Mouse (Mus musculus) urinary bladder, postnatal 4 days (tissue): Measurements from ENCODE around the gene Srgap2.
"Not testable (repeated sequence)": the region's sequence is repeated elsewhere in the genome, so short reads cannot be mapped to it uniquely, and the experiment has no call there.

Source experiments
- DNase-seq, 2 experiments: peaks; one replicate each; pipeline ENCODE4 v3.0.0; 2021 to 2022; ENCODE audit warnings: low spot score in 2 of 2

The Srgap2 gene

DNA sequence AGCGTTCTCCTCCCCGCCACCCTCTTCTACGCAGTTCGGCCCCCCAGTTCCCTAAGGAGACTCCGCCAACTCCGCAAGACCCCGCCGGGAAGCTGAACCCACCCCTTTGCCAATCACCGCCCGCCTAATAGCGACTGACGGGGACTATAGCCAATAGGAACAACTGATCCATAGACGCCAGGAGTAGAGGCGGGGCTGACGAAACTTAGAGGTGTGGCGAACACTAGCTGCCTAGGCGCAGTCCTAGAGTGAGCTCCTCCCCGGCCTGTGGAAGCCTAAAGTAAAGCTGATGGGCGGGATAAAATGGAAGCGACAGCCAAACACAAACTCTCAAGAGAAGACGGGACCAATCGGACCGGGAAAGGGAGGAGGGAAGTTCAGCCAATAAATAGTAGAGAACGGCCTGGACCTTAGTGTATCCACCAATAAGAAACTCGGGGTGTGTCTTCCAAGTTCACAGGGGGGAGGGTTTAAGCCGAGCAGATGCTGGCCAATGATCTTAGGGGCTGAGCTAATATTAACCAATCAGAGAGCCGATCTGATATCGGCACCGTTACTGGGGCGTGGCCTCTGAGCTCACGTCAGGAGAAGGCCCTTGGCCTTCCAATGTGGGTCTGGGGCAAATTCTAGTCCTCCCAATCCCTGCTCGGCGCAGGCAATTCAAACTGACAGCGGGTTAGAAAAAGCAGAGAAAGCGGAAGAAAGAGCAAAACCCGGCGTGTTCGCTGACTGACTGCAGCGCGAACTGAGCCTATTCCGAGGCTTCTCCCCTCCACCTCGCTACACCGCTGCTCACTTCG is at the start of gene Srgap2, which contains the start of gene Fam72a:
Gene Srgap2 (minus strand): TSS at position 72 of the 800 bp plus-strand sequence.
Gene Fam72a (plus strand): TSS at position 623 of the 800 bp plus-strand sequence.
- peak; percentile 97 to 98 for DNase-seq

GRCm38 (mm10) chr1:131573721-131574120 is 46.6 kb upstream of the Srgap2 start:
- DNase-seq = peak in 1 of 2 experiments; percentile 71

GRCm38 (mm10) chr1:131570391-131570790 is 43.2 kb upstream of the Srgap2 start:
- DNase-seq = no peak

GRCm38 (mm10) chr1:131569721-131570120 is 42.6 kb upstream of the Srgap2 start:
- DNase-seq = no peak

DNA sequence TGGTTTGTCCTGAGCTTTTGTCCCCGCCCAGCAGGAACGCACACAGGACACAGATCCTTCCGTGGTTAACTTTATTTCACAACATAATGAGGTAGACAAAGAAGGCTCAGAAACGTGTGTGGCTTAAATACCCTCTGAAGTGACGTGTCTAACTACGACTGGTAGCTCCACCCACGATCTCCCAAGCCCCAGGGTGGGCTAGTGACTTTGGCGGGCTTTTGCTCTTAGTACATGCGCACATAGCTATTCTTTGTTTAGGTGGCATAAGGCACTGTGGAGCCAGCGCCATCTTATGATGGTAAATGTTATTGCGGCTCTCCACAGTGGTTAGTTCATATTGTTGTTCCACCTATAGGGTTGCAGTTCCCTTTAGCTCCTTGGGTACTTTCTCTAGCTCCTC is 38.9 kb upstream of the Srgap2 start:
- DNase-seq = not testable (repeated sequence)

GRCm38 (mm10) chr1:131562081-131562480 is 34.9 kb upstream of the Srgap2 start:
- DNase-seq = no peak

DNA sequence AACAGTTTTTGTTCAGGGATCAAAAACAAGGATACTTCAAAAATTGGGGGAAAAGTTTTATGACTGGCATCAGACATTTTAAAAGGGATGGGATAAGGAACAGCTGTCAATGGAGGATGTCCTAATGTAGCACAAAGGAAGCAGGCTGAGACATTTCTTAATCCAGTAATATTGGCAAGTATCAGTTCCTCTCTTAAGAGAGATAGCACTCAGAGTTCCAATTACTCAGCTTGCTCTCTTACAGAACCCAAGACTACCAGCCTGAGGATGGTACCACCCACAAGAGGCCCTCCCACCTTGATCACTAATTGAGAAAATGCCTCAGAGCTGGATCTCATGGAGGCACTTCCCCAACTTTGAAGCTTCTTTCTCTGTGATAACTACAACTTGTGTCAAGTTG is 33.3 kb upstream of the Srgap2 start:
- no peak for DNase-seq

- DNase-seq = peak; percentile 60 to 75
These were observed 28.1 kb upstream of the Srgap2 start for GRCm38 (mm10) chr1:131555042-131555812.

GRCm38 (mm10) chr1:131553428-131553827 is 26.3 kb upstream of the Srgap2 start:
- no peak for DNase-seq

DNA sequence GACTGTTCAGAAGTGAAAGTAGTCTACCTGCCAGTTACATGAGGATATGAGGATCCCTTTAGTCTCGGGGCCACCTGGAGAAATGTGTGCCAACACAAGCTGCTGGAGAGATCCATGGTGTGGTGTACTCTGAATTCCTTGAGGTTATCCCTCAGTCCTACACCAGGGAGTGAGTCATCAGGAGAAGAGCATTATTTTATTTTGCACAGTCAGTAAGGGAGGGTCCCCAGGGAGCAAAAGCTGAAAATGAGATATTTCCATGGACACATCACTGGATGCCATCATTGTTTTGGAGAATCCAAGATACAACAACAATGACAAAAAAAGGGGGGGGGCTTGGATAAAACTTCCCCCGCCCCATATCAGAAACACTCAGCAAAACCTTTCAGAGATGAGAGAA is 24.8 kb upstream of the Srgap2 start:
- DNase-seq = no peak

- no peak for DNase-seq
These were observed 21.6 kb upstream of the Srgap2 start for GRCm38 (mm10) chr1:131548494-131549365.

- DNase-seq = no peak
These were observed 19.9 kb upstream of the Srgap2 start for GRCm38 (mm10) chr1:131546798-131547690.

DNA sequence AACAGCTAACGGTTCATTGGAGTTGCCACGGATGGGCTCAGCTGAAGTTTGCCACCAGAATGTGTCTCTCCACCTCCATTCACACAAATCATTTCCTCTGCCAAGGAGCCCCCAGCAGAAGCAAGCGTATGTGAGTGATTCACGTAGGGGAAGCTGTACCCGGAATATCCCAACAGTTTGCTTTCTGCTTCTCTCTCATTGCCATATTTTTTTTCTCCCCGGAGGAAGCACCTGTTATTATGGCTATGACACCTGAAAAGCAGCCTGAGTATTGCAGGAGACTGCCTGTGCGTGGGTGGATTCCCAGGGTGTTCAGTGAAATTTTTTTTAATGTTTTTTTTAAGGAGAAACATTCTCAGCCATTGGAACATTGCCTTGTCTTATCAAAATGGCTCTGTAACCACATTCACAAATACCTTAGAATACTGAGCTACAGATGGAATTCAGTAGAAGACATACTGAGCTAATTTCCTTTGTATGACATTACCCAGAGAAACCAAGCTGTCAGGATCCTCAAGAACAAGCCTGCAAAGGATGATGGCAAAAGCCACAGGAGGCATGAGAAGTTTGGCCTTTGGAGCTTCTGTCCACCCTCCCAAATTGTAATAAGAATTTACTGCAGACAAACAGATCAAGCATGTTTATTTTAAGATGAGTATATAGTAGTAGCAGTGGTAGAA is 16.9 kb upstream of the Srgap2 start:
- DNase-seq = no peak

- DNase-seq = no peak
These were observed 14.8 kb upstream of the Srgap2 start for GRCm38 (mm10) chr1:131541903-131542302.

DNA sequence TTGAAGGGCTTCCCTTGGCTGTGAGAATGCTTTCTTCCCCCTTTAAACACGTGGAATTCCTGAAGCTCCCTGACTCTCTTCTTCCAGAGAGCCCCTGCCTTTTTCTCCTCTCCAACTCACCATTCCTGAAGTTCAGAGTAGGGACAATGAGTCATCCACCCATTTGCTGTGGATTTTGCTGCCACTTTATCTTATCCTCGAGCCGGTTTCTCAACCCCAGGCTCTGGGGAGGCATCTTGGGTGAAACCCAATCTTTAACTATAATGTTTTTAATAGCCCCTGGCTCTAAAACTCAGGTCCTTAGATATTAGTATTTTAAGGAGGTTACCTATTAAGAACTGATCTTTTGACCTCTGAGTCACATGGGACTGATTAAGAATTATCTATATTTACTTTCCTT is 14.3 kb upstream of the Srgap2 start:
- DNase-seq = no peak

DNA sequence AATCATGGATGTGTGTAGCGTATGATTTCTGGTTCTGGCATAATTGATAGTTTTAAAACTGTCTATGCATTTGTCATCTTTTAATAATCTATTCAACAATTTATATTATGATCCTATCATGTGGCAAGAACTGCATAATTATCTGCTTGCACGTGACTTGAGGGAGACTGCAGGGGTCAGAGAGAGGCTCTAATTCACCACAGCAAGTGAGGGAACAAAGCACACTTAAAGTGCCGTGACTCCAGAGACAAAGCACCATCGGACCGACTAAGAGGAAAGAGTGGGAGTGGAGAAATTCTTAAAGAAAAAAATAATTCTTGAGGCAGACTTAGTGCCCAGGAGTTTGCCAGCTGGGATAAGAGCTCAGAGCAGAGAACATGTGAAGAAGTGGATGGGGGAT is 13.6 kb upstream of the Srgap2 start:
- DNase-seq = no peak

DNA sequence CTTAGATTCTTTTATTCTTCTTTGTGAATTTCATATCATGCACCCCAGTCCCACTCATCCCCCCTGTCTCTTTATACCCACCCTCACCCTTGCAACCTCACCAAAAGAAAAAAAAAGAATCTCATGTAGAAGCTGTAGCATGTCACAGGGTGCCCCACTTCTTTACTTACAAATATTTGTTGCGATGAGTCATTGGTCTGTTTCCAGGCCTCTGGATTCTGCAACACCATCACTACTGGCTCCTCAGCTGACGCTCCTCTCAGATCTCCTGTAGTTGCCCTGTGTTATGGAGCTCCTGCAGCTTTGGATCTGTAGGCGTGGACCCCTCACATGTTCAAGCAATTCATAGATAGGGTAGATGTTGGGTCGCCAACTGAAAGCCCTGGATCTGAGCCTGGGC is 12.6 kb upstream of the Srgap2 start:
- no peak for DNase-seq

DNA sequence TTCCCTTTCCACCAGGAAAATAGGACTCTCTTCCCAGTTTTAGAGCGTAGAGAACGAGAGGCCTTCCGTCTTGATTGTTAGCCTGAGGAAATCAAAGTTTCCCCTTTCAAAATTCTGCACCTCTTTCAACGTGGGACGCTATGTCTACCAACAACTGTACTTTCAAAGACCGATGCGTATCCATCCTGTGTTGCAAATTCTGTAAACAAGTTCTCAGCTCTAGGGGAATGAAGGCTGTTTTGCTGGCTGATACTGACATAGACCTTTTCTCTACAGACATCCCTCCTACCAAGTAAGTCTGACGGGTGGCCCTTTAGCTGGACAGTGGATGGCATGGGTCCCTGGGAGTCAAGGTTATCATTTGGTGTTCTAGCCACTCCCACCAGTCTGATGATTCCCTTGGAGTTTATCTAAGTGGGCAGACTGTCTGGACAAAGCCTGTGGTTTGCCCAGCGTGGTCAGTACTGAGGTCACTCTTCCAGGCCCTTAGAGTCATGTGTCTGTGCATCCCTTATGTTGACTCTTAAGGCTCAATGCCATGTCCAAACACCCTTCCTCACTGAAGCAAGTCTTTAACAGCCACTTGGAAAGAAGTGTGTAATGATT is 1.5 kb upstream of the Srgap2 start:
- no peak for DNase-seq

DNA sequence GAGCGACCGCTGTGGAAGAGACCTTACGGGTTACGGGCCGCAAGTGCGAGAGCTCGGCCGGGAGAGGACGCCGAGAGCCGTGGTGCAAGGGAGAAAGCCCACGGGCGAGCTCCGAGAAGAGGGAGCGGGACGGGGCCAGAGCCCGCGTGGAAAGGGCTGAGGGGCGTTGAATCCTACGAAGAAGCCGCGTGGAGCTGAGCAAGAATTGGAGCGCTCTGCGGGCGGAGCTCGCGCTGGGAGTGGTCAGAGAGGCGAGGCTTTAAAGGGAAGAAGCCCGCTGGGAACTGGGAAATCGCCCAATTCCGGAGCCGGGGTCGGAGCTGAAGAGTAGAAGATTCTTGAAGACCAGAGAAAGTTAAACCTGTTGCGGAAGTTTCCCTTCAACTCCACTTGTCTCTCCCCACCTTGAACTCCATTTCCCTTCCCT is 942 bp upstream of the Srgap2 start:
- peak; percentile 61 to 71 for DNase-seq
